In genomic region chr8:107518726-107519125, GRCm38 (mm10) we compare ENCODE assay signal across 19 mouse cellular contexts.
DNase-seq lines count a peak whose midpoint lies in the region; ATAC-seq and TF ChIP-seq lines count a peak whose summit lies in the region.
"Had no signal": no experiment of that assay in that cellular context is flagged by ENCODE, and none has a peak within 500 bp of the region (broad histone marks: within the 10 kb centered on the region; RNA-seq: fewer than 3 reads in every experiment).

No protein-coding gene starts in this region.

- no peak for TF ChIP-seq CTCF in gastrocnemius, adult 2 months (IDR thresholded peaks at IDR 0.05)
- no peak for TF ChIP-seq CTCF in olfactory bulb, adult 2 months (IDR thresholded peaks at IDR 0.05; ENCODE audit: insufficient read depth, low read depth, low read length)

- ATAC-seq in megakaryocyte, adult 5-6 weeks (ENCODE audit: poor library complexity, severe bottlenecking), result no peak
- ATAC-seq in limb, embryonic 12.5 days (ENCODE audit: insufficient number of reproducible peaks, insufficient read depth, low FRiP score, low TSS enrichment, low read depth), result no peak
- ATAC-seq in midbrain, embryonic 16.5 days, result no peak
- ATAC-seq: forebrain, embryonic 13.5 days; forebrain, postnatal 0 days; hindbrain, embryonic 16.5 days; inflammation-experienced regulatory T-cells, adult 6 months had no signal

- no peak overlapping the region for H3K4me3 ChIP-seq in gastrocnemius, adult 2 months
- H3K4me3 ChIP-seq in megakaryocyte, embryonic 14.5 days (replicated peaks), result peak overlapping the region; percentile 51
- no peak overlapping the region for H3K4me3 ChIP-seq in limb, embryonic 12.5 days (replicated peaks)
- H3K4me3 ChIP-seq in olfactory bulb, adult 2 months (ENCODE audit: insufficient read depth, low read depth, low read length), result no peak overlapping the region
- H3K4me3 ChIP-seq in midbrain, embryonic 16.5 days (ENCODE audit: low read depth, low read length), result no peak overlapping the region
- H3K4me3 ChIP-seq: forebrain, embryonic 13.5 days; heart, adult 2 months; heart, embryonic 12.5 days had no signal

- peaks cover 77% of the 10 kb centered on the region for H3K36me3 ChIP-seq in megakaryocyte, embryonic 14.5 days (replicated peaks; ENCODE audit: low read length)
- peaks cover 13% of the 10 kb centered on the region for H3K36me3 ChIP-seq in limb, embryonic 12.5 days
- 0 out of 2 replicates have a peak, but pooled peaks cover 3% of the 10 kb centered on the region for H3K36me3 ChIP-seq in midbrain, embryonic 16.5 days (ENCODE audit: control insufficient read depth, insufficient read depth, low read length)

- H3K27me3 ChIP-seq in megakaryocyte, embryonic 14.5 days (replicated peaks), result no peaks in the 10 kb centered on the region
- H3K27me3 ChIP-seq in limb, embryonic 12.5 days, result no peaks in the 10 kb centered on the region
- no peaks in the 10 kb centered on the region for H3K27me3 ChIP-seq in midbrain, embryonic 16.5 days (ENCODE audit: control insufficient read depth, insufficient read depth, low read depth, low read length)
- H3K27me3 ChIP-seq: forebrain, embryonic 13.5 days; heart, embryonic 12.5 days had no signal

- 82% methylated on average over 5 of the region's 5 CpGs for WGBS in limb, embryonic 12.5 days
- WGBS in olfactory bulb, adult 2 months, result 94% methylated on average over 5 of the region's 5 CpGs
- WGBS in midbrain, embryonic 16.5 days, result 91% methylated on average over 5 of the region's 5 CpGs

- no peak overlapping the region for H3K4me2 ChIP-seq in limb, embryonic 12.5 days
- H3K4me2 ChIP-seq in midbrain, embryonic 16.5 days (ENCODE audit: low read length), result no peak overlapping the region
- H3K4me2 ChIP-seq: forebrain, embryonic 13.5 days; heart, embryonic 12.5 days had no signal

- H3K4me1 ChIP-seq in megakaryocyte, embryonic 14.5 days, result peaks cover 79% of the 10 kb centered on the region
- H3K4me1 ChIP-seq in limb, embryonic 12.5 days (replicated peaks), result peaks cover 14% of the 10 kb centered on the region
- peaks cover 4% of the 10 kb centered on the region; the same call in 1 of the 2 replicates for H3K4me1 ChIP-seq in olfactory bulb, adult 2 months (ENCODE audit: control insufficient read depth, insufficient read depth, low read length)
- no peaks in the 10 kb centered on the region for H3K4me1 ChIP-seq in midbrain, embryonic 16.5 days (ENCODE audit: control insufficient read depth, insufficient read depth, low read length)

- no peaks in the 10 kb centered on the region for H3K9me3 ChIP-seq in megakaryocyte, embryonic 14.5 days
- H3K9me3 ChIP-seq in limb, embryonic 12.5 days, result no peaks in the 10 kb centered on the region
- H3K9me3 ChIP-seq in midbrain, embryonic 16.5 days (replicated peaks; ENCODE audit: control insufficient read depth, low read length, poor library complexity, severe bottlenecking), result no peaks in the 10 kb centered on the region
- H3K9me3 ChIP-seq: forebrain, embryonic 13.5 days; heart, embryonic 12.5 days had no signal

- intact Hi-C loops in gastrocnemius, adult 2 months (cut with DNase I), result loop anchor here (2.0 kb wide), 1 partner anchor 20 kb away; no protein-coding TSS in a partner anchor

- no peak for DNase-seq in gastrocnemius, adult 2 months
- no peak for DNase-seq in gastrocnemius, postnatal 25 days
- DNase-seq in lung, postnatal 14 days, result no peak
- DNase-seq: adrenal gland, postnatal 14 days; cerebellum, adult 11-12 months; cerebellum, adult 9-11 months; cerebellum, postnatal 36 days; forebrain, postnatal 0 days; gastrocnemius, postnatal 36 days; heart, adult 2 months had no signal

- H3K9ac ChIP-seq in limb, embryonic 12.5 days (replicated peaks), result no peak overlapping the region
- H3K9ac ChIP-seq in midbrain, embryonic 16.5 days (ENCODE audit: low read depth, low read length), result no peak overlapping the region
- H3K9ac ChIP-seq: forebrain, embryonic 13.5 days; forebrain, postnatal 0 days; heart, embryonic 12.5 days had no signal

- TF ChIP-seq POLR2A in olfactory bulb, adult 2 months (IDR thresholded peaks at IDR 0.05; ENCODE audit: insufficient read depth, low read depth, low read length), result no peak

- H3K27ac ChIP-seq in gastrocnemius, adult 2 months, result peak overlapping the region; percentile 76; the same call in 1 of the 2 replicates
- H3K27ac ChIP-seq in limb, embryonic 12.5 days, result peak overlapping the region; percentile 85
- H3K27ac ChIP-seq in olfactory bulb, adult 2 months (ENCODE audit: insufficient read depth, low read depth, low read length), result peak overlapping the region; percentile 50; the same call in 1 of the 2 replicates
- H3K27ac ChIP-seq in midbrain, embryonic 16.5 days (ENCODE audit: low read length), result no peak overlapping the region
- H3K27ac ChIP-seq: forebrain, embryonic 13.5 days had no signal
